Mouse (Mus musculus) testis, adult 10 weeks (tissue): ENCODE data around the gene Rab34. TPM values are rescaled to one million over a fixed set of nuclear protein-coding genes. Genes with fewer than 3 reads are reported as not detected.

Experiments
- polyA plus RNA-seq: library from polyadenylated mRNA; stranded (reverse); fragments of 350-450 nt; fragmentation: Illumina TruSeq; extraction: RNeasy Lipid Tissue Mini Kit (QIAGEN cat#74804); gene quantifications from one replicate; pipeline ENCODE4 v1.2.3, GENCODE M21; 2014; ENCODE audit warnings: low read depth, low replicate concordance

The Rab34 gene
- polyA plus RNA-seq = 2.0 TPM

GRCm38 (mm10) chr11:78188331-78189233 lies at the start of gene Rab34:
TSS of gene Rab34 (plus strand) at chr11:78188430.

GRCm38 (mm10) chr11:78164924-78165760 lies 23.1 kb upstream of the Rab34 start, which contains the start of gene Traf4:
TSS of gene Traf4 (minus strand) at chr11:78165589.

GRCm38 (mm10) chr11:78176402-78176862 lies 11.8 kb upstream of the Rab34 start, which contains the start of the genes Nek8 and Tlcd1:
TSS of gene Nek8 (minus strand) at chr11:78176675.
TSS of gene Tlcd1 (plus strand) at chr11:78176711.

GRCm38 (mm10) chr11:78182961-78183844 lies 5.0 kb upstream of the Rab34 start, which contains the start of gene Rpl23a:
TSS of gene Rpl23a (minus strand) at chr11:78183584.

GRCm38 (mm10) chr11:78193113-78193512 lies 4.9 kb downstream of the Rab34 start, which contains the start of gene Proca1:
TSS of gene Proca1 (plus strand) at chr11:78193392.

Other genes starting within 250 kb of the Rab34 start
- gene Phf12, start 205.7 kb upstream of the Rab34 start, polyA plus RNA-seq = 10.3 TPM
- 3.7 TPM for gene Dhrs13, start 156.2 kb upstream of the Rab34 start, polyA plus RNA-seq
- gene Flot2, start 150.5 kb upstream of the Rab34 start, polyA plus RNA-seq = 3.7 TPM
- 4.5 TPM for gene Eral1, start 108.0 kb upstream of the Rab34 start, polyA plus RNA-seq
- gene Fam222b, start 93.8 kb upstream of the Rab34 start, polyA plus RNA-seq = 4.6 TPM
- 0.08 TPM for gene Traf4, start 22.8 kb upstream of the Rab34 start, polyA plus RNA-seq
- gene Nek8, start 11.8 kb upstream of the Rab34 start, polyA plus RNA-seq = 5.8 TPM
- 44.7 TPM for gene Tlcd1, start 11.7 kb upstream of the Rab34 start, polyA plus RNA-seq
- 243 TPM for gene Rpl23a, start 4.8 kb upstream of the Rab34 start, polyA plus RNA-seq
- 338 TPM for gene Proca1, start 5.0 kb downstream of the Rab34 start, polyA plus RNA-seq
- gene Sdf2, start 57.3 kb downstream of the Rab34 start, polyA plus RNA-seq = 11.0 TPM
- gene Supt6, start 57.6 kb downstream of the Rab34 start, polyA plus RNA-seq = 19.5 TPM
- 126 TPM for gene 2610507B11Rik, start 73.3 kb downstream of the Rab34 start, polyA plus RNA-seq
- 0.46 TPM for gene BC030499, start 102.4 kb downstream of the Rab34 start, polyA plus RNA-seq
- 48.0 TPM for gene Spag5, start 113.1 kb downstream of the Rab34 start, polyA plus RNA-seq
- 4.2 TPM for gene Aldoc, start 134.5 kb downstream of the Rab34 start, polyA plus RNA-seq
- gene Pigs, start 140.0 kb downstream of the Rab34 start, polyA plus RNA-seq = 3.7 TPM
- 9.2 TPM for gene Unc119, start 155.1 kb downstream of the Rab34 start, polyA plus RNA-seq
- gene Foxn1, start 198.1 kb downstream of the Rab34 start, polyA plus RNA-seq = not detected
- gene Slc13a2, start 233.8 kb downstream of the Rab34 start, polyA plus RNA-seq = 0.41 TPM